Mouse (Mus musculus): ENCODE measurements around the gene Ccdc63.
A peak's percentile ranks its signal among the peaks of the same experiment; 100 is the strongest.
"Not testable (repeated sequence)": the region's sequence is repeated elsewhere in the genome, so short reads cannot be mapped to it uniquely, and the experiment has no call there.

Ccdc63 gene

GRCm38 (mm10) chr5:122140723-122141122 is at the start of gene Ccdc63:
Ccdc63 (minus strand) TSS chr5:122140823.
- DNase-seq (ENCODE audit: low read depth, low spot score): no peak

GRCm38 (mm10) chr5:122189115-122189514 is 48.5 kb upstream of the Ccdc63 start:
- no peak for DNase-seq (ENCODE audit: low read depth, low spot score)

- not testable (repeated sequence) for DNase-seq (ENCODE audit: low read depth, low spot score)
Observed at GRCm38 (mm10) chr5:122184858-122185257, 44.2 kb upstream of the Ccdc63 start.

- DNase-seq (ENCODE audit: low read depth, low spot score): no peak
Observed at GRCm38 (mm10) chr5:122184283-122184806, 43.7 kb upstream of the Ccdc63 start.

- no peak for DNase-seq (ENCODE audit: low read depth, low spot score)
Observed at GRCm38 (mm10) chr5:122179665-122180064, 39.0 kb upstream of the Ccdc63 start.

- peak; percentile 82 for DNase-seq (ENCODE audit: low read depth, low spot score)
Observed at GRCm38 (mm10) chr5:122176398-122176797, 35.8 kb upstream of the Ccdc63 start.

- no peak for DNase-seq (ENCODE audit: low read depth, low spot score)
Observed at GRCm38 (mm10) chr5:122175961-122176360, 35.3 kb upstream of the Ccdc63 start.

- no peak for DNase-seq (ENCODE audit: low read depth, low spot score)
Observed at GRCm38 (mm10) chr5:122175402-122175801, 34.8 kb upstream of the Ccdc63 start.

GRCm38 (mm10) chr5:122171058-122171457 is 30.4 kb upstream of the Ccdc63 start:
- DNase-seq (ENCODE audit: low read depth, low spot score): no peak

GRCm38 (mm10) chr5:122168344-122169069 is 27.9 kb upstream of the Ccdc63 start:
- DNase-seq (ENCODE audit: low read depth, low spot score): no peak

- no peak for DNase-seq (ENCODE audit: low read depth, low spot score)
Observed at GRCm38 (mm10) chr5:122166636-122167161, 26.1 kb upstream of the Ccdc63 start.

- DNase-seq (ENCODE audit: low read depth, low spot score): no peak
Observed at GRCm38 (mm10) chr5:122165233-122165915, 24.8 kb upstream of the Ccdc63 start.

GRCm38 (mm10) chr5:122164011-122164410 is 23.4 kb upstream of the Ccdc63 start:
- DNase-seq (ENCODE audit: low read depth, low spot score): no peak

- DNase-seq (ENCODE audit: low read depth, low spot score): peak; percentile 54
Observed at GRCm38 (mm10) chr5:122163194-122163593, 22.6 kb upstream of the Ccdc63 start.

GRCm38 (mm10) chr5:122158557-122159515 is 18.2 kb upstream of the Ccdc63 start:
- DNase-seq (ENCODE audit: low read depth, low spot score): peak; percentile 40

GRCm38 (mm10) chr5:122157827-122158381 is 17.3 kb upstream of the Ccdc63 start, which contains the start of gene Ppp1cc:
Ppp1cc (plus strand) TSS chr5:122158278.
- peak; percentile 97 for DNase-seq (ENCODE audit: low read depth, low spot score)

GRCm38 (mm10) chr5:122156486-122156885 is 15.9 kb upstream of the Ccdc63 start:
- DNase-seq (ENCODE audit: low read depth, low spot score): no peak

GRCm38 (mm10) chr5:122155613-122156012 is 15.0 kb upstream of the Ccdc63 start:
- DNase-seq (ENCODE audit: low read depth, low spot score): no peak

- DNase-seq (ENCODE audit: low read depth, low spot score): no peak
Observed at GRCm38 (mm10) chr5:122154782-122155181, 14.2 kb upstream of the Ccdc63 start.

GRCm38 (mm10) chr5:122154006-122154405 is 13.4 kb upstream of the Ccdc63 start:
- no peak for DNase-seq (ENCODE audit: low read depth, low spot score)

GRCm38 (mm10) chr5:122152508-122152907 is 11.9 kb upstream of the Ccdc63 start:
- DNase-seq (ENCODE audit: low read depth, low spot score): not testable (repeated sequence)
